30 mouse cellular contexts compared by ENCODE assay signal in genomic region chr17:66514288-66514995, GRCm38 (mm10). TPM values are rescaled to one million over a fixed set of nuclear protein-coding genes. Genes with fewer than 3 reads are reported as not detected.
DNase-seq lines count a peak whose midpoint lies in the region; ATAC-seq and TF ChIP-seq lines count a peak whose summit lies in the region.
"Had no signal": no experiment of that assay in that cellular context is flagged by ENCODE, and none has a peak within 500 bp of the region (broad histone marks: within the 10 kb centered on the region; RNA-seq: fewer than 3 reads in every experiment).

No protein-coding gene starts in this region.

- H3K36me3 ChIP-seq in ES-Bruce4 (ENCODE audit: control insufficient read depth, insufficient read depth, low read length, poor library complexity, severe bottlenecking), result 0 out of 2 replicates have a peak, but pooled peaks cover 2% of the 10 kb centered on the region
- H3K36me3 ChIP-seq in splenic B cell, adult 2 months (ENCODE audit: control insufficient read depth, insufficient read depth, low read length, poor library complexity, severe bottlenecking), result no peaks in the 10 kb centered on the region
- H3K36me3 ChIP-seq: liver, embryonic 15.5 days; lung, embryonic 15.5 days had no signal

- no peaks in the 10 kb centered on the region for H3K27me3 ChIP-seq in ES-Bruce4 (ENCODE audit: control insufficient read depth, insufficient read depth, low read length, poor library complexity, severe bottlenecking)
- no peaks in the 10 kb centered on the region for H3K27me3 ChIP-seq in splenic B cell, adult 2 months (ENCODE audit: control insufficient read depth, insufficient read depth, low read length, poor library complexity, severe bottlenecking)
- H3K27me3 ChIP-seq: embryonic facial prominence, embryonic 13.5 days; forebrain, embryonic 12.5 days; heart, embryonic 12.5 days; liver, embryonic 15.5 days; lung, embryonic 15.5 days; neural tube, embryonic 15.5 days had no signal

- H3K9me3 ChIP-seq in ES-Bruce4 (replicated peaks; ENCODE audit: control insufficient read depth, insufficient read depth, low read length, poor library complexity, severe bottlenecking), result no peaks in the 10 kb centered on the region
- H3K9me3 ChIP-seq: embryonic facial prominence, embryonic 13.5 days; forebrain, embryonic 12.5 days; heart, embryonic 12.5 days; limb, embryonic 10.5 days; liver, embryonic 15.5 days; lung, embryonic 15.5 days; midbrain, embryonic 10.5 days; neural tube, embryonic 15.5 days had no signal

- peak; percentile 69 for ATAC-seq in common myeloid progenitor, adult 5-6 weeks (replicated peaks; ENCODE audit: low read depth, poor library complexity, severe bottlenecking)
- ATAC-seq: hindbrain, postnatal 0 days; intestine, embryonic 16.5 days had no signal

- H3K9ac ChIP-seq in ES-Bruce4 (ENCODE audit: low read depth, poor library complexity, severe bottlenecking), result no peak overlapping the region
- H3K9ac ChIP-seq: embryonic facial prominence, embryonic 13.5 days; forebrain, embryonic 12.5 days; heart, embryonic 12.5 days; liver, embryonic 15.5 days; lung, embryonic 15.5 days; neural tube, embryonic 15.5 days had no signal

- TF ChIP-seq EP300 in ES-Bruce4 (IDR thresholded peaks at IDR 0.05; ENCODE audit: insufficient read depth, low read depth, low read length), result 0 out of 2 replicates have a peak, but pooled peaks have one; percentile 13

- H3K27ac ChIP-seq in ES-Bruce4 (ENCODE audit: insufficient read depth, low read length), result peak overlapping the region; percentile 63
- H3K27ac ChIP-seq: embryonic facial prominence, embryonic 13.5 days; forebrain, embryonic 12.5 days; hindbrain, postnatal 0 days; layer of hippocampus, adult 2 months; limb, embryonic 10.5 days; liver, embryonic 15.5 days; lung, embryonic 15.5 days; midbrain, embryonic 10.5 days; neural tube, embryonic 15.5 days had no signal

- peak; percentile 51 for DNase-seq in heart, adult 11 months
- DNase-seq in heart, adult 8-10 months (ENCODE audit: low spot score), result no peak
- DNase-seq in splenic B cell, adult 2 months (ENCODE audit: low read depth, low spot score), result peak; percentile 14
- DNase-seq in left cerebral cortex, adult 9 months (ENCODE audit: low spot score in 2 of 2), result no peak
- DNase-seq in right cerebral cortex, postnatal 4 days, result no peak
- DNase-seq: adrenal gland, adult 2 months; cerebellum, adult 11-12 months; cerebellum, postnatal 25 days; embryo, embryonic 11 days; heart, postnatal 10 days; kidney, adult 9 months; kidney, postnatal 14 days; layer of hippocampus, postnatal 36 days; liver; lung, postnatal 4 days; thymus, postnatal 36 days had no signal

- H3K4me1 ChIP-seq in ES-Bruce4 (ENCODE audit: control insufficient read depth, insufficient read depth, low read length), result peaks cover 3% of the 10 kb centered on the region

- no peak for TF ChIP-seq POLR2A in ES-Bruce4 (IDR thresholded peaks at IDR 0.05; ENCODE audit: insufficient read depth, low read length)

- H3K4me3 ChIP-seq in ES-Bruce4 (ENCODE audit: low read depth, low read length), result no peak overlapping the region
- H3K4me3 ChIP-seq: embryonic facial prominence, embryonic 13.5 days; erythroblast, embryonic 14.5 days; forebrain, embryonic 12.5 days; heart, embryonic 12.5 days; layer of hippocampus, adult 2 months; limb, embryonic 10.5 days; liver, embryonic 15.5 days; lung, embryonic 15.5 days; midbrain, embryonic 10.5 days; neural tube, embryonic 15.5 days had no signal

- no peak for TF ChIP-seq CTCF in ES-Bruce4 (IDR thresholded peaks at IDR 0.05; ENCODE audit: low read depth, low read length)

RNA-seq across cellular contexts. Expression of gene Rab12, which starts 5.1 kb away (rescaled TPM):
- 100 to 1,000 TPM; 219 to 237 (median 230) TPM for total RNA-seq in heart, adult 8-10 months (2022)
- polyA plus RNA-seq in ES-Bruce4 (2011; ENCODE audit: insufficient read depth, insufficient read length, low read depth, missing spikeins), result 100 and 105 TPM in 2 replicates
- 24.4 and 26.0 TPM in 2 replicates for total RNA-seq in common myeloid progenitor, adult 5-6 weeks (2017)

Comparison
In these comparisons a context has a peak if more than half of its experiments do, and no peak if none do; other contexts are left out.
1. DNase-seq: peak in heart, adult 11 months (single experiment) and splenic B cell, adult 2 months (single experiment); none in heart, adult 8-10 months (single experiment), left cerebral cortex, adult 9 months (0 of 2) and right cerebral cortex, postnatal 4 days (single experiment).